Mouse (Mus musculus) stomach, postnatal 0 days (tissue): ENCODE measurements around the gene Hp.

Experiments used
- CTCF ChIP-seq: IDR thresholded peaks from 2 replicates; pipeline ENCODE4 v1.5.1; 2016; ENCODE audit warnings: antibody characterized with exemption, low read depth, mild to moderate bottlenecking, moderate library complexity
- EP300 ChIP-seq: optimal IDR thresholded peaks from 2 replicates; pipeline ENCODE3; 2016; ENCODE audit warnings: antibody characterized with exemption

GRCm38 (mm10) chr8:109606725-109607124, 27.8 kb upstream of the Hp start:
- TF ChIP-seq CTCF (no peak), EP300 (no peak)
